Mouse (Mus musculus): ENCODE measurements at regions not wholly inside any gene's neighbourhood (a gene's known extent, or its start where the extent isn't known, plus 50 kb on each side); places are given as distances from the start of the nearest gene placed in this dataset.

DNA sequence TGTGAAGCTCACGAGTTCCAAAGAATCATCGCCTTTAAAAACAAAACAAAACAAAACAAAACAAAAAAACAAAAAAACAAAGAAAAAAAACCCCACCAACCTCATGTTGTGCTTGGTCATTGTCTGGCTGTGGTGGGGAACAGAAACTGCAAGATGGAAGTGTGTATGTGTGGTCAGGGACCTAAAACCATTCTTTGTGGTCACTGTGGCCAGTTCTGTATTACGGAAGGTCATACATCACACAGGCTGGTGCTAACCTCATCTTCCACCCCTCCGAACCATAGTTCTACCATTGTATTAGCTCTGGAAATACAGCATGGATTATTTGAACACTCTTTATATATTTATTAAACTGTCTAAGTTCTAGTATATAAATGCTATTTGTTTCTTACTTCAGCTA lies 173.2 kb downstream of the Ndfip2 start:
- TF ChIP-seq NRF1 (IDR thresholded peaks at IDR 0.05; ENCODE audit: low read depth, low read length), result no peak
- TF ChIP-seq TCF12 (IDR thresholded peaks at IDR 0.05; ENCODE audit: low read depth, low read length), result no peak
- no peak for TF ChIP-seq CTCF (conservative IDR thresholded peaks at IDR 0.05 in 1 of 2, IDR thresholded peaks at IDR 0.05 in 1 of 2; ENCODE audit: low read depth in 2 of 2, low read length in 2 of 2)
- TF ChIP-seq MAX (IDR thresholded peaks at IDR 0.05; ENCODE audit: low read length), result no peak
- no peak for TF ChIP-seq RCOR1 (conservative IDR thresholded peaks at IDR 0.05; ENCODE audit: low read depth, low read length)
- TF ChIP-seq JUND (conservative IDR thresholded peaks at IDR 0.05; ENCODE audit: low read depth, low read length), result no peak
- no peak for TF ChIP-seq NELFE (IDR thresholded peaks at IDR 0.05; ENCODE audit: low read depth, low read length)
- TF ChIP-seq POLR2A (IDR thresholded peaks at IDR 0.05; ENCODE audit: low read depth, low read length), result no peak
- no peak for TF ChIP-seq RAD21 (IDR thresholded peaks at IDR 0.05; ENCODE audit: low read depth, low read length)
- no peak for TF ChIP-seq CHD1 (IDR thresholded peaks at IDR 0.05; ENCODE audit: low read depth, low read length)
- TF ChIP-seq ELF1 (IDR thresholded peaks at IDR 0.05; ENCODE audit: low read depth, low read length), result no peak
- no peak for TF ChIP-seq ZMIZ1 (IDR thresholded peaks at IDR 0.05; ENCODE audit: low read depth, low read length)
- TF ChIP-seq MYC (IDR thresholded peaks at IDR 0.05; ENCODE audit: low read depth, low read length), result no peak
- TF ChIP-seq ZNF384 (IDR thresholded peaks at IDR 0.05; ENCODE audit: low read depth, low read length), result no peak

All from CH12.LX (cell line).